Mouse (Mus musculus): ENCODE results near the gene D3Ertd254e.
"Not testable (repeated sequence)": the region's sequence is repeated elsewhere in the genome, so short reads cannot be mapped to it uniquely, and the experiment has no call there.

D3Ertd254e gene

GRCm38 (mm10) chr3:36150934-36151686, at the start of gene D3Ertd254e:
TSS of gene D3Ertd254e (plus strand) at chr3:36151017.
- peak; percentile 96 for DNase-seq (ENCODE audit: low read depth, low spot score)

- no peak for DNase-seq (ENCODE audit: low read depth, low spot score)
Observed at GRCm38 (mm10) chr3:36116076-36116475, 34.7 kb upstream of the D3Ertd254e start.

GRCm38 (mm10) chr3:36119684-36120548, 30.9 kb upstream of the D3Ertd254e start:
- DNase-seq (ENCODE audit: low read depth, low spot score) = no peak

- DNase-seq (ENCODE audit: low read depth, low spot score) = not testable (repeated sequence)
Observed at GRCm38 (mm10) chr3:36126176-36126575, 24.6 kb upstream of the D3Ertd254e start.

- no peak for DNase-seq (ENCODE audit: low read depth, low spot score)
Observed at GRCm38 (mm10) chr3:36136152-36136551, 14.7 kb upstream of the D3Ertd254e start.

- DNase-seq (ENCODE audit: low read depth, low spot score) = peak; percentile 79
Observed at GRCm38 (mm10) chr3:36137560-36137959, 13.3 kb upstream of the D3Ertd254e start.

GRCm38 (mm10) chr3:36138171-36138660, 12.6 kb upstream of the D3Ertd254e start:
- DNase-seq (ENCODE audit: low read depth, low spot score) = no peak

GRCm38 (mm10) chr3:36138996-36139395, 11.8 kb upstream of the D3Ertd254e start:
- DNase-seq (ENCODE audit: low read depth, low spot score) = no peak

- DNase-seq (ENCODE audit: low read depth, low spot score) = no peak
Observed at GRCm38 (mm10) chr3:36150537-36150933, 282 bp upstream of the D3Ertd254e start.

GRCm38 (mm10) chr3:36155268-36155667, 4.5 kb downstream of the D3Ertd254e start:
- peak; percentile 60 for DNase-seq (ENCODE audit: low read depth, low spot score)

GRCm38 (mm10) chr3:36170670-36171210, 19.9 kb downstream of the D3Ertd254e start:
- DNase-seq (ENCODE audit: low read depth, low spot score) = no peak

GRCm38 (mm10) chr3:36171348-36171747, 20.5 kb downstream of the D3Ertd254e start:
- no peak for DNase-seq (ENCODE audit: low read depth, low spot score)

- no peak for DNase-seq (ENCODE audit: low read depth, low spot score)
Observed at GRCm38 (mm10) chr3:36173761-36174160, 22.9 kb downstream of the D3Ertd254e start.

GRCm38 (mm10) chr3:36181519-36181918, 30.7 kb downstream of the D3Ertd254e start:
- peak; percentile 59 for DNase-seq (ENCODE audit: low read depth, low spot score)

GRCm38 (mm10) chr3:36186510-36186909, 35.7 kb downstream of the D3Ertd254e start:
- no peak for DNase-seq (ENCODE audit: low read depth, low spot score)

GRCm38 (mm10) chr3:36189243-36189642, 38.4 kb downstream of the D3Ertd254e start:
- no peak for DNase-seq (ENCODE audit: low read depth, low spot score)

GRCm38 (mm10) chr3:36201098-36201497, 50.3 kb downstream of the D3Ertd254e start:
- DNase-seq (ENCODE audit: low read depth, low spot score) = no peak

- DNase-seq (ENCODE audit: low read depth, low spot score) = no peak
Observed at GRCm38 (mm10) chr3:36202932-36203331, 52.1 kb downstream of the D3Ertd254e start.

GRCm38 (mm10) chr3:36207520-36208264, 56.9 kb downstream of the D3Ertd254e start:
- DNase-seq (ENCODE audit: low read depth, low spot score) = no peak

- DNase-seq (ENCODE audit: low read depth, low spot score) = peak; percentile 27
Observed at GRCm38 (mm10) chr3:36209776-36210555, 59.1 kb downstream of the D3Ertd254e start.

GRCm38 (mm10) chr3:36210939-36211338, 60.1 kb downstream of the D3Ertd254e start:
- no peak for DNase-seq (ENCODE audit: low read depth, low spot score)

Data from ES-CJ7 (cell line).